Mouse (Mus musculus): ENCODE data around the gene Kif1bp. TPM values are rescaled to one million over a fixed set of nuclear protein-coding genes. Genes with fewer than 3 reads are reported as not detected.

Kif1bp gene
- polyA plus RNA-seq, 1 experiment from 2014 or later = 32.9 TPM

GRCm38 (mm10) chr10:62544316-62544715 lies 33.9 kb downstream of the Kif1bp start:
- no peaks in the 10 kb centered on the region for H3K79me2 ChIP-seq (ENCODE audit: inconsistent target)
- no peak overlapping the region for H3K4me3 ChIP-seq (ENCODE audit: inconsistent target)
- H3K36me3 ChIP-seq (ENCODE audit: inconsistent target) = no peaks in the 10 kb centered on the region
- H3K27ac ChIP-seq = peak overlapping the region; percentile 75
- WGBS (ENCODE audit: missing documents) = 98% methylated on average over 4 of the region's 4 CpGs

GRCm38 (mm10) chr10:62543399-62543808 lies 34.9 kb downstream of the Kif1bp start:
- Histone ChIP-seq H3K79me2 (ENCODE audit: inconsistent target) (no peaks in the 10 kb centered on the region), H3K36me3 (ENCODE audit: inconsistent target) (no peaks in the 10 kb centered on the region), H3K4me3 (ENCODE audit: inconsistent target) (no peak overlapping the region), H3K27ac (peak overlapping the region; percentile 75)
- WGBS (ENCODE audit: missing documents) = 2% methylated on average over 12 of the region's 12 CpGs

- WGBS (ENCODE audit: missing documents) = 42% methylated on average over 8 of the region's 8 CpGs
- Histone ChIP-seq H3K4me3 (ENCODE audit: inconsistent target) (no peak overlapping the region), H3K27ac (peak overlapping the region; percentile 75), H3K79me2 (ENCODE audit: inconsistent target) (no peaks in the 10 kb centered on the region), H3K36me3 (ENCODE audit: inconsistent target) (no peaks in the 10 kb centered on the region)
Observed at GRCm38 (mm10) chr10:62542928-62543327, 35.3 kb downstream of the Kif1bp start.

GRCm38 (mm10) chr10:62542507-62542906 lies 35.8 kb downstream of the Kif1bp start:
- Histone ChIP-seq H3K36me3 (ENCODE audit: inconsistent target) (no peaks in the 10 kb centered on the region), H3K79me2 (ENCODE audit: inconsistent target) (no peaks in the 10 kb centered on the region), H3K4me3 (ENCODE audit: inconsistent target) (no peak overlapping the region), H3K27ac (0 out of 2 replicates have a peak overlapping the region, but pooled peaks have one; percentile 13)
- WGBS (ENCODE audit: missing documents) = 66% methylated on average over 7 of the region's 12 CpGs

GRCm38 (mm10) chr10:62541499-62541898 lies 36.8 kb downstream of the Kif1bp start:
- H3K36me3 ChIP-seq (ENCODE audit: inconsistent target) = no peaks in the 10 kb centered on the region
- no peaks in the 10 kb centered on the region for H3K79me2 ChIP-seq (ENCODE audit: inconsistent target)
- H3K27ac ChIP-seq = peak overlapping the region; percentile 34
- no peak overlapping the region for H3K4me3 ChIP-seq (ENCODE audit: inconsistent target)
- 29% methylated on average over 12 of the region's 12 CpGs for WGBS (ENCODE audit: missing documents)

GRCm38 (mm10) chr10:62540800-62541199 lies 37.5 kb downstream of the Kif1bp start:
- H3K4me3 ChIP-seq (ENCODE audit: inconsistent target) = no peak overlapping the region
- 72% methylated on average over 2 of the region's 3 CpGs for WGBS (ENCODE audit: missing documents)
- H3K36me3 ChIP-seq (ENCODE audit: inconsistent target) = no peaks in the 10 kb centered on the region
- no peak overlapping the region for H3K27ac ChIP-seq
- H3K79me2 ChIP-seq (ENCODE audit: inconsistent target) = no peaks in the 10 kb centered on the region

GRCm38 (mm10) chr10:62534509-62534908 lies 43.7 kb downstream of the Kif1bp start:
- H3K27ac ChIP-seq = no peak overlapping the region
- H3K79me2 ChIP-seq (ENCODE audit: inconsistent target) = no peaks in the 10 kb centered on the region
- H3K4me3 ChIP-seq (ENCODE audit: inconsistent target) = no peak overlapping the region
- H3K36me3 ChIP-seq (ENCODE audit: inconsistent target) = no peaks in the 10 kb centered on the region
- 89% methylated on average over 6 of the region's 7 CpGs for WGBS (ENCODE audit: missing documents)

GRCm38 (mm10) chr10:62532832-62533231 lies 45.4 kb downstream of the Kif1bp start:
- WGBS (ENCODE audit: missing documents) = 0% methylated on average over 2 of the region's 2 CpGs
- H3K79me2 ChIP-seq (ENCODE audit: inconsistent target) = no peaks in the 10 kb centered on the region
- H3K27ac ChIP-seq = no peak overlapping the region
- H3K4me3 ChIP-seq (ENCODE audit: inconsistent target) = no peak overlapping the region
- no peaks in the 10 kb centered on the region for H3K36me3 ChIP-seq (ENCODE audit: inconsistent target)

- Histone ChIP-seq H3K79me2 (ENCODE audit: inconsistent target) (no peaks in the 10 kb centered on the region), H3K4me3 (ENCODE audit: inconsistent target) (no peak overlapping the region), H3K27ac (no peak overlapping the region), H3K36me3 (ENCODE audit: inconsistent target) (no peaks in the 10 kb centered on the region)
- 46% methylated on average over 8 of the region's 9 CpGs for WGBS (ENCODE audit: missing documents)
Observed at GRCm38 (mm10) chr10:62530183-62530582, 48.1 kb downstream of the Kif1bp start.

- H3K4me3 ChIP-seq (ENCODE audit: inconsistent target) = no peak within 1 kb of the TSS
- no peaks in the 10 kb centered on the region for H3K36me3 ChIP-seq (ENCODE audit: inconsistent target)
- H3K79me2 ChIP-seq (ENCODE audit: inconsistent target) = no peaks in the 10 kb centered on the region
- H3K27ac ChIP-seq = no peak within 1 kb of the TSS
- WGBS (ENCODE audit: missing documents) = 97% methylated on average over 12 of the region's 14 CpGs
Observed at GRCm38 (mm10) chr10:62527351-62527750, 50.9 kb downstream of the Kif1bp start, which contains the start of gene Srgn. Gene Srgn (minus strand): TSS chr10:62527451.

- 86% methylated on average over 5 of the region's 7 CpGs for WGBS (ENCODE audit: missing documents)
- no peak overlapping the region for H3K4me3 ChIP-seq (ENCODE audit: inconsistent target)
- no peaks in the 10 kb centered on the region for H3K79me2 ChIP-seq (ENCODE audit: inconsistent target)
- H3K36me3 ChIP-seq (ENCODE audit: inconsistent target) = no peaks in the 10 kb centered on the region
- H3K27ac ChIP-seq = no peak overlapping the region
Observed at GRCm38 (mm10) chr10:62522346-62522950, 55.8 kb downstream of the Kif1bp start.

GRCm38 (mm10) chr10:62521763-62522162 lies 56.5 kb downstream of the Kif1bp start:
- 88% methylated on average over 4 of the region's 4 CpGs for WGBS (ENCODE audit: missing documents)
- Histone ChIP-seq H3K79me2 (ENCODE audit: inconsistent target) (no peaks in the 10 kb centered on the region), H3K36me3 (ENCODE audit: inconsistent target) (no peaks in the 10 kb centered on the region), H3K4me3 (ENCODE audit: inconsistent target) (no peak overlapping the region), H3K27ac (no peak overlapping the region)

GRCm38 (mm10) chr10:62520911-62521310 lies 57.3 kb downstream of the Kif1bp start:
- no peaks in the 10 kb centered on the region for H3K79me2 ChIP-seq (ENCODE audit: inconsistent target)
- no peaks in the 10 kb centered on the region for H3K36me3 ChIP-seq (ENCODE audit: inconsistent target)
- no peak overlapping the region for H3K4me3 ChIP-seq (ENCODE audit: inconsistent target)
- 86% methylated on average over 2 of the region's 2 CpGs for WGBS (ENCODE audit: missing documents)
- H3K27ac ChIP-seq = no peak overlapping the region

- 46% methylated on average over 6 of the region's 6 CpGs for WGBS (ENCODE audit: missing documents)
- Histone ChIP-seq H3K36me3 (ENCODE audit: inconsistent target) (no peaks in the 10 kb centered on the region), H3K27ac (no peak overlapping the region), H3K79me2 (ENCODE audit: inconsistent target) (no peaks in the 10 kb centered on the region), H3K4me3 (ENCODE audit: inconsistent target) (no peak overlapping the region)
Observed at GRCm38 (mm10) chr10:62517511-62517910, 60.7 kb downstream of the Kif1bp start.

GRCm38 (mm10) chr10:62512855-62513254 lies 65.4 kb downstream of the Kif1bp start:
- Histone ChIP-seq H3K79me2 (ENCODE audit: inconsistent target) (no peaks in the 10 kb centered on the region), H3K4me3 (ENCODE audit: inconsistent target) (no peak overlapping the region), H3K36me3 (ENCODE audit: inconsistent target) (no peaks in the 10 kb centered on the region), H3K27ac (no peak overlapping the region)
- 94% methylated on average over 4 of the region's 4 CpGs for WGBS (ENCODE audit: missing documents)

- Histone ChIP-seq H3K27ac (no peak overlapping the region), H3K4me3 (ENCODE audit: inconsistent target) (no peak overlapping the region), H3K36me3 (ENCODE audit: inconsistent target) (no peaks in the 10 kb centered on the region), H3K79me2 (ENCODE audit: inconsistent target) (no peaks in the 10 kb centered on the region; the same call in 1 of the 2 replicates)
- 13% methylated on average over 6 of the region's 6 CpGs for WGBS (ENCODE audit: missing documents)
Observed at GRCm38 (mm10) chr10:62511528-62511927, 66.7 kb downstream of the Kif1bp start.
